Mouse (Mus musculus): ENCODE measurements at regions not wholly inside any gene's neighbourhood (a gene's known extent, or its start where the extent isn't known, plus 50 kb on each side); places are given as distances from the start of the nearest gene placed in this dataset.

GRCm38 (mm10) chr5:133020821-133021220 is 477.7 kb upstream of the Auts2 start:
- no peak for TF ChIP-seq GATA1 (IDR thresholded peaks at IDR 0.05; ENCODE audit: borderline replicate concordance, low read length)
- no peak for TF ChIP-seq FLI1 (IDR thresholded peaks at IDR 0.05; ENCODE audit: low read length)

Measured in megakaryocyte, embryonic 14.5 days (primary cell).